Mouse (Mus musculus): ENCODE measurements around the gene Pgm2l1.

- TF ChIP-seq CTCF (IDR thresholded peaks at IDR 0.05; ENCODE audit: control insufficient read depth, insufficient read depth, insufficient replicate concordance, low read depth, low read length) (no peak), POLR2A (IDR thresholded peaks at IDR 0.05; ENCODE audit: control insufficient read depth, low read depth, low read length) (no peak)
Observed at GRCm38 (mm10) chr7:100298861-100299510, 71.8 kb downstream of the Pgm2l1 start.

Data from testis, adult 2 months (tissue).